Mouse (Mus musculus) neural tube, embryonic 14.5 days (tissue): Measurements from ENCODE around the gene Sept5. TPM values are rescaled to one million over a fixed set of nuclear protein-coding genes. Genes with fewer than 3 reads are reported as not detected.

ENCODE experiments used
- ATAC-seq: fragments of 200-750 bp; cut with Nextera tagmentation; 2 replicates; pipeline ENCODE4 v1.8.0; 2017; ENCODE audit warnings: low read depth, mild to moderate bottlenecking, moderate TSS enrichment, moderate library complexity
- H3K27ac ChIP-seq: fragments of 300-500 bp; sonication (generic); 2 replicates; pipeline ENCODE4 v1.5.1; 2014; ENCODE audit warnings: low read depth, mild to moderate bottlenecking, control low read depth, low read length, moderate library complexity, mixed read lengths
- H3K27me3 ChIP-seq: fragments of 300-500 bp; sonication (generic); 2 replicates; pipeline ENCODE4 v1.6.1; 2014; ENCODE audit warnings: low read length; ENCODE audit not compliant: control insufficient read depth, insufficient read depth
- H3K36me3 ChIP-seq: fragments of 300-500 bp; sonication (generic); 2 replicates; pipeline ENCODE4 v1.6.1; 2014; ENCODE audit warnings: low read length, mixed read lengths; ENCODE audit not compliant: control insufficient read depth, insufficient read depth
- H3K4me1 ChIP-seq: fragments of 300-500 bp; sonication (generic); 2 replicates; pipeline ENCODE4 v1.6.1; 2014; ENCODE audit warnings: low read length; ENCODE audit not compliant: control insufficient read depth, insufficient read depth
- H3K4me2 ChIP-seq: fragments of 300-500 bp; sonication (generic); 2 replicates; pipeline ENCODE4 v1.6.1; 2014; ENCODE audit warnings: mild to moderate bottlenecking, low read depth, low read length, control low read depth
- H3K4me3 ChIP-seq: fragments of 300-500 bp; sonication (generic); 2 replicates; pipeline ENCODE4 v1.5.1; 2014; ENCODE audit warnings: low read depth, low read length, control low read depth, mixed read lengths
- H3K9ac ChIP-seq: fragments of 300-500 bp; sonication (generic); replicated peaks from 2 replicates; pipeline ENCODE4 v1.6.1; 2014; ENCODE audit warnings: low read depth, mild to moderate bottlenecking, control low read depth, low read length, mixed read lengths
- H3K9me3 ChIP-seq: fragments of 300-500 bp; sonication (generic); 2 replicates; pipeline ENCODE4 v1.6.1; 2016; ENCODE audit warnings: low read length; ENCODE audit not compliant: control insufficient read depth
- WGBS: fragments of 180-500 bp; shearing (Covaris S2); extraction: QIAGEN DNeasy Blood & Tissue Kit; methylation state at CpG from one replicate; pipeline ENCODE4 v1.1.7; 2014; 5-methylcytosine and 5-hydroxymethylcytosine counted together
- polyA plus RNA-seq: library from polyadenylated mRNA; unstranded; fragments of >200 nt; fragmentation: Nextera tagmentation; extraction: Ambion mirVana; gene quantifications from 2 replicates; pipeline ENCODE4 v1.2.1, GENCODE M21; 2014

The Sept5 gene
- polyA plus RNA-seq, 1 experiment from 2014 or later: 179 TPM

- H3K9ac ChIP-seq: no peak overlapping the region; the same call in 1 of the 2 replicates
- no peaks in the 10 kb centered on the region for H3K9me3 ChIP-seq
- peak overlapping the region; percentile 68 for H3K4me2 ChIP-seq
- peaks cover 21% of the 10 kb centered on the region for H3K4me1 ChIP-seq
- 0 out of 2 replicates have a peak overlapping the region, but pooled peaks have one; percentile 85 for H3K4me3 ChIP-seq
- WGBS: 47% methylated on average over 3 of the region's 3 CpGs
- H3K36me3 ChIP-seq: peaks cover 29% of the 10 kb centered on the region
- no peak overlapping the region for H3K27ac ChIP-seq
- ATAC-seq: no peak
- peaks cover 39% of the 10 kb centered on the region for H3K27me3 ChIP-seq
Measured at GRCm38 (mm10) chr16:18627163-18627562, 2.6 kb downstream of the Sept5 start.

GRCm38 (mm10) chr16:18626376-18626878, 3.3 kb downstream of the Sept5 start, which contains the start of gene Gm49601:
Gene Gm49601, minus strand, starts transcription at chr16:18626427.
- Histone ChIP-seq H3K4me2 (peak within 1 kb of the TSS; percentile 68), H3K4me1 (peaks cover 21% of the 10 kb centered on the region), H3K9me3 (no peaks in the 10 kb centered on the region), H3K27me3 (peaks cover 46% of the 10 kb centered on the region), H3K4me3 (peak within 1 kb of the TSS; percentile 85), H3K27ac (no peak within 1 kb of the TSS), H3K9ac (peak within 1 kb of the TSS; percentile 55), H3K36me3 (peaks cover 29% of the 10 kb centered on the region)
- 0% methylated on average over 63 of the region's 65 CpGs for WGBS
- ATAC-seq: peak; percentile 26

GRCm38 (mm10) chr16:18625791-18626311, 3.9 kb downstream of the Sept5 start:
- H3K9me3 ChIP-seq: no peaks in the 10 kb centered on the region
- peak overlapping the region; percentile 55 for H3K9ac ChIP-seq
- H3K36me3 ChIP-seq: peaks cover 29% of the 10 kb centered on the region
- peak; percentile 3 for ATAC-seq
- peaks cover 50% of the 10 kb centered on the region for H3K27me3 ChIP-seq
- peaks cover 27% of the 10 kb centered on the region for H3K4me1 ChIP-seq
- H3K4me3 ChIP-seq: peak overlapping the region; percentile 48
- WGBS: 12% methylated on average over 26 of the region's 26 CpGs
- no peak overlapping the region for H3K27ac ChIP-seq
- H3K4me2 ChIP-seq: peak overlapping the region; percentile 68

GRCm38 (mm10) chr16:18625097-18625496, 4.7 kb downstream of the Sept5 start:
- H3K9me3 ChIP-seq: no peaks in the 10 kb centered on the region
- no peak overlapping the region for H3K9ac ChIP-seq
- H3K27ac ChIP-seq: no peak overlapping the region
- no peak for ATAC-seq
- H3K4me1 ChIP-seq: peaks cover 30% of the 10 kb centered on the region
- peaks cover 57% of the 10 kb centered on the region for H3K27me3 ChIP-seq
- no peak overlapping the region for H3K4me2 ChIP-seq
- WGBS: 47% methylated on average over 14 of the region's 14 CpGs
- H3K4me3 ChIP-seq: no peak overlapping the region
- H3K36me3 ChIP-seq: peaks cover 29% of the 10 kb centered on the region

- Histone ChIP-seq H3K27ac (no peak overlapping the region), H3K4me1 (peaks cover 30% of the 10 kb centered on the region), H3K9me3 (no peaks in the 10 kb centered on the region), H3K36me3 (peaks cover 29% of the 10 kb centered on the region), H3K27me3 (peaks cover 62% of the 10 kb centered on the region), H3K4me2 (no peak overlapping the region), H3K4me3 (no peak overlapping the region), H3K9ac (no peak overlapping the region)
- no peak for ATAC-seq
- 26% methylated on average over 15 of the region's 15 CpGs for WGBS
Measured at GRCm38 (mm10) chr16:18624641-18625040, 5.1 kb downstream of the Sept5 start.

GRCm38 (mm10) chr16:18623751-18624540, 5.8 kb downstream of the Sept5 start:
- no peak for ATAC-seq
- Histone ChIP-seq H3K27ac (no peak overlapping the region), H3K27me3 (peaks cover 69% of the 10 kb centered on the region), H3K36me3 (peaks cover 29% of the 10 kb centered on the region), H3K9ac (no peak overlapping the region), H3K9me3 (no peaks in the 10 kb centered on the region), H3K4me3 (no peak overlapping the region), H3K4me1 (peaks cover 30% of the 10 kb centered on the region), H3K4me2 (no peak overlapping the region)
- 28% methylated on average over 15 of the region's 15 CpGs for WGBS

GRCm38 (mm10) chr16:18622916-18623750, 6.6 kb downstream of the Sept5 start:
- Histone ChIP-seq H3K27me3 (peaks cover 69% of the 10 kb centered on the region), H3K36me3 (peaks cover 29% of the 10 kb centered on the region), H3K4me2 (no peak overlapping the region), H3K4me3 (no peak overlapping the region), H3K4me1 (peaks cover 24% of the 10 kb centered on the region), H3K27ac (no peak overlapping the region), H3K9me3 (no peaks in the 10 kb centered on the region), H3K9ac (no peak overlapping the region)
- no peak for ATAC-seq
- 31% methylated on average over 29 of the region's 29 CpGs for WGBS

- Histone ChIP-seq H3K27me3 (peaks cover 69% of the 10 kb centered on the region), H3K27ac (no peak within 1 kb of the TSS), H3K4me1 (peaks cover 17% of the 10 kb centered on the region), H3K4me3 (peak within 1 kb of the TSS; percentile 31; the same call in 1 of the 2 replicates), H3K4me2 (peak within 1 kb of the TSS; percentile 63), H3K9ac (no peak within 1 kb of the TSS), H3K36me3 (peaks cover 29% of the 10 kb centered on the region), H3K9me3 (no peaks in the 10 kb centered on the region)
- WGBS: 9% methylated on average over 17 of the region's 17 CpGs
- ATAC-seq: no peak
Measured at GRCm38 (mm10) chr16:18622019-18622418, 7.7 kb downstream of the Sept5 start, which contains the start of gene Gp1bb. Gene Gp1bb, minus strand, starts transcription at chr16:18622403.
